Mouse (Mus musculus) bone marrow, adult 2 months (tissue): Measurements from ENCODE around the gene Acbd4.

Experiments
- CTCF ChIP-seq: fragments of 200-500 bp; IDR thresholded peaks from 2 replicates; pipeline ENCODE4 v1.5.1; 2011; ENCODE audit warnings: low read length, control low read depth; ENCODE audit not compliant: control insufficient read depth, insufficient read depth
- POLR2A ChIP-seq: fragments of 200-500 bp; IDR thresholded peaks from 2 replicates; pipeline ENCODE4 v1.6.1; 2011; ENCODE audit warnings: low read depth, mild to moderate bottlenecking, control low read depth, low read length, borderline replicate concordance; ENCODE audit not compliant: control insufficient read depth

GRCm38 (mm10) chr11:103136039-103136577, 34.6 kb downstream of the Acbd4 start:
- TF ChIP-seq CTCF: no peak
- no peak for TF ChIP-seq POLR2A
